Mouse (Mus musculus) retina, embryonic 14.5 days (tissue): ENCODE measurements at regions not wholly inside any gene's neighbourhood (a gene's known extent, or its start where the extent isn't known, plus 50 kb on each side); places are given as distances from the start of the nearest gene placed in this dataset.

Experiments used
- DNase-seq: peaks from one replicate; pipeline ENCODE4 v3.0.0-alpha.2; 2015; ENCODE audit warnings: low spot score

DNA sequence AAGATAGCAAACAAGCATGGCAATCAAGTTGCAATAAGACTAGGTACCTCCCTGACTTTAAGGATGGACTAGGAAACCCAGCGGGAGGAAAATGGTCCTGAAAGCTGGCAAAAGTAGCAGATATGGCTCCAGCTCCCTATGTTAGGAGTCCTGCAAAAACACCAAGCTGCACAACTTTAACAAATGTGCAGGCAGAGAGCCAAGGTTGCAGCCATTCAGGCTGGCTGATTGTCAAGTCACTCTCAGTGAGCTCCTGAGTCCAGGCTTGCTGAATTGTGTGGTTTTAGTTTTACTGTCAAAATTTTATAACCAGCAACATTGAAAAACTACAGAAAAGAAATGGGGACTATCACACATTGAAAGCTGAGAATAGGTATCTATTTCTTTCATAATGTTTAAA is 1122.8 kb upstream of the Slc10a2 start:
- DNase-seq: no peak

- DNase-seq: no peak
Observed at GRCm38 (mm10) chr8:6225194-6225593, 1120.0 kb upstream of the Slc10a2 start.

DNA sequence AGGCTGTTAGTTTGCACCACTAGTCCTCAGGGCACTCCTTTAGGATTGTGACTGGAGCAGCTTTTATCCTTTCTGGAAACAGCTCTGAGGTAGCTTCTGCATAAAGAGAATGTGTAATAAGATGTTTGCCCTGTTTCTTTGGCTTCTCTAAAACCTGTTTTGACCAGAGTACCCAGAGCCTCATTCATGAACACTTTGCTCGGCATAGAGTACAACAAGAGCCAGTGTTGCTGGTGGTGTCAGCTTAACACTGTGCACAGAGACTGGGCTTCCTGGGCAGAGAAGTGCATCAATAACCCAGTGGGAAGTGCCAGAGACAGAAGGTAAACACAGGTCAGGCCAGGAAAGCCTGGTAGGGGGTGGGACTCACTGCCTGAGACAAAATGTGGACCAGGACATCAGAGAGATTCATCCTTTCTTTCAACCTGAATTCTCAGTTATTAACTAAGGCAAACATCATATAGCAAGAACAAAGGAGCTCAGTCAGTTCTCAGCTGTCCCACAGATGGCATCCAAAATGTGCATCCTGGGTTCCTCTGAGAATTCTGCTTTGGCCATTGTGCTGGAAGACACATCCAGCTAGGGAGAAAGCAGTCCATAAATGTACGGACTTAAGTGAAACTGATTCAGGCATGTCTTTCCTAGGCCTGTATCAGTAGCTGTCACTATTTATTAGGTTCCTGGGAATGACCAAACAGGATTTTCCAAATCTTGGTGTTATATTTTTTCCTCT is 1102.6 kb upstream of the Slc10a2 start:
- peak; percentile 42 for DNase-seq

DNA sequence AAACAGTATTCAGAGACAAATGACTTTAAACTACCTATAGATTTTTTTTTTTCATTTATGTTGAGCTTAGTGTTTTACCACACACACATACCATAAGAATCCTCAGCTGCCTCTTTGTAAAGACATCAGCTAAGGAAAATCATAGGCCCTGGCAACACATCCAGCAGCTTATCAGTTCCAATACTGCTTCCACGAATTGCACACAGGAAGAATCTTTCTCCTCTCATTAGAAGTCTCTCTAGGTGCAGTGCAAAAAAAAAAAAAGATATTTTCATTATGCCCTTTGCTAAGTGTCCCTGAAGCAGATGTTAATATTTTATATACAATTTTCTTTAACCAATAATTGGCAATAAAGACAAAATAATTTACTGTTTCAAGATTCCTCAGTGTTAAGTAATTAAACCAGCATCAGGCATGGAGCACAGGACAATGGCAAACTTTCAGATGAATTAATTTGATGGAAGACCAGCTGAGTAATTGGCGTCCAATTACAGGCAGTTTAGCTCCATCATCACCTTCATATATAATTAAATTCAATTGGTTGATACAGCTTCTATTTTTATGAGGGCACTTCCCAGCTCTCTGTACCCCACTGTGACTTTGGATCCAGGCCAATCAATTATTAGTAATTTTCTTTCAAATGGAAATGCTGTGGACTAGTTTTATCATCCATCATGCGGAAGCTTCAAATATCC is 1099.0 kb upstream of the Slc10a2 start:
- peak; percentile 84 for DNase-seq

DNA sequence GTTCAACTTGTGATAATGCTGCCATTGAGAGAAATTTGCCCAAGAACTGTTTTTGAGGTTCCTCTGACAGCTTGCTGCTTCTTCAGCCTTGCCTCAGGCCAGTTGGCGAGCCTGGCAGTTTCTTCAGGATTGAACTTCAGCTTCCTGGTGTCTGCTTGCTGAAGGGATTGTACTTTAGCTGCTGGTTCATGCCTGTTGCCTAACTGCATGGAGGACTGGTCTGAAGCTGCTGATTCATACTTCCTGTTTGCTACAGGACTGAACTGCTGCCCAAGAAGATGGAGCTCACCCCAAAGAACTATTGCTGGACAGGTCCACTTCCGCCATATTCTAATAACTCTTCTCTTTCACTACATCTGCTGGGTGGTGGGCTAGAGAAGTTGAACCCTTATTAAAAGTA is 1086.3 kb upstream of the Slc10a2 start:
- no peak for DNase-seq

- peak; percentile 55 for DNase-seq
Observed at GRCm38 (mm10) chr8:6188422-6188821, 1083.3 kb upstream of the Slc10a2 start.

DNA sequence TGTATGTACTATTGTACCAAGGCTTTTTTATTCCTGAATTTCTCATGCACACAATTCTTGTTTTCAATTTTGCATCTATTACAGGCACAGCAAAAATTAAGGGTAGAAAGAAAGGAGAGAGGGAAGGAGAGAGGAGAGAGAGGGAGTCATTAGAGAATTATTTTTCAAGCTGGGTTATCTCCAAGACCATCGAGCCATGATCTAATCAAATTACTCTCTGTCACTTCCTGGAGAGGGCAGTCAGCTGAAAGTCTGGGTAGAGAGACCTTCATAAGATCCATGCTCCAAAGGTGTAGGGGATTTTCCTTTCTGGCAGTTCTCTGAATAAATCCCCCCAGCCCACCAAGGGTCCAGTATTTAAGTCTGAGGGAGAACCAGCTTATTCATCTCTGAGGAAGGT is 1081.4 kb upstream of the Slc10a2 start:
- peak; percentile 64 for DNase-seq

- no peak for DNase-seq
Observed at GRCm38 (mm10) chr8:6179602-6180001, 1074.5 kb upstream of the Slc10a2 start.

DNA sequence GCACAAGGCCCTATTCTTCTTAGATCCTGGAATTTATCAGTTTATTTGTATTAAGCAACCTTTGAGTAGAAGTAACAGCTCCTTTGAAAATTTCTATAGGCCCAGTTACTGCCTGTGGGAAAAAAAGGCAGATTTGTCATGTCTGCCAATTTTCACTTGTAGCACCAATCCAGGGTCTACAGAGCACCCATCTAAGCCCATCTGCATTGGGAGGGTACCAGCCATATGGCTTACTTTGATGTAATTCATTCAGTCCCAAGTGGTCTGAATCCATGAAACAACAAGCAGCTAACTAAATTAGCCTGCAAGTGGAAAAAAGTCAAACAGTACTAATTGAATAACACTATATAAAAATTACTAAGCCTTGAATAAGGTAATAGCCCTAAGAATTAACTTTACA is 1061.3 kb upstream of the Slc10a2 start:
- DNase-seq: no peak

GRCm38 (mm10) chr8:6165230-6165629 is 1060.1 kb upstream of the Slc10a2 start:
- DNase-seq: no peak

- DNase-seq: no peak
Observed at GRCm38 (mm10) chr8:6164758-6165157, 1059.6 kb upstream of the Slc10a2 start.

- DNase-seq: no peak
Observed at GRCm38 (mm10) chr8:6144588-6144987, 1039.4 kb upstream of the Slc10a2 start.

DNA sequence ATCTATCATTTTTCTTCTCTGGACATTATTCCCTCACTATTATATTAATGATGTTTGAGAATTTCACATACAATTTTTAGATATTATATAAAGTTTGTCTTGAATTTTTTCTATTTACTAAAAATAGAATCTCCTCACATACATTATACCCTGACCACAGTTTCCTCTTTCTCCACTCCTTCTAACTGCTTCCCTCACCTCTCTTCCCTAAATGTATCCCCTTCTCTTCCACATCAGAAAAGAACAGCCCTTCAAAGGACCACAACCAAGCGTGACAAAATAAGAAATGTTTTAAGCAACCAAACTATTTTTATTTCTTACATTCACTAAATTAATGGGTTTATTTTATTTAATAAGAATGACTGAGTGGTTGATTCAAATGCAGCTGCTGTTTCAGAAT is 1034.9 kb upstream of the Slc10a2 start:
- DNase-seq: no peak

DNA sequence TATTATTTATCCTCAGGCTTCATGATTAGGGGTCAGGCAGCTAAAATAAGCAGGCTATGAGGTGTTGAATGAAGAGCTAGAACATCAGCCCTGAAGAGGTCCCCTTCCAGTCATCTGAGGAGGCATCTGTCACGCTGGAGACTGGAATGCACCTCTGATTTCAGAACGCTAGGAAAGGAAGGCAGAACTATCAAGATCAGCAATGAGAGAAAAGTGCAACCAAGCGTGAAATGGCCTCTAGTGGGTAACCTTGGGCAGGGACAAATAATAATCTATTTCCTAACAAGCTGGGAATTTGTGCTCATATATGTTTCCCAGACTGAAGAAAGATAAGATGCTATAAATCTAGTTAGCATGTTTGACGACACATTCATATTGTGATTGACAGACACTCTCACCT is 1034.0 kb upstream of the Slc10a2 start:
- peak; percentile 78 for DNase-seq

GRCm38 (mm10) chr8:6132243-6132751 is 1027.1 kb upstream of the Slc10a2 start:
- peak; percentile 94 for DNase-seq

- DNase-seq: no peak
Observed at GRCm38 (mm10) chr8:6125265-6125664, 1020.1 kb upstream of the Slc10a2 start.

- DNase-seq: peak; percentile 87
Observed at GRCm38 (mm10) chr8:6119506-6119905, 1014.4 kb upstream of the Slc10a2 start.

GRCm38 (mm10) chr8:6111351-6111750 is 1006.2 kb upstream of the Slc10a2 start:
- DNase-seq: no peak

DNA sequence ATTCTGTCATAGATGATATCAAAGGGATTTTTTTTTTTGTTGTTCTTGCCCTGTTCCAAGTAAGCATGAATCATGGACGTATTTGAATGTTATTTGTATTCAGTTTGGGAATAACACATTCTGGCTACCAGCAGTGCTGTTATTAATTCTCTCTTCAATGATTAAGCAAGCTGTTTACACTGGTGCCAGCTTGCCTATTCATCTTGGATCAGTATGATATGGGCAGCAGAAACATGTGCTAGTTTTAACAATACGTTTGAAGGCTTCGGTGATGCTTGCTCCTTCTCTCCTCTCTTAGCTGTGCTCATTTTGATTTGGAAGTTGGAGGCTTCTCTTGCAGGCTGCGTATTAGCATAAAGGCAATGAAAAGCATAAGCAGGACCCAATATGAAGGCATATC is 984.9 kb upstream of the Slc10a2 start:
- no peak for DNase-seq

GRCm38 (mm10) chr8:6043939-6044577 is 938.9 kb upstream of the Slc10a2 start:
- DNase-seq: peak; percentile 81

DNA sequence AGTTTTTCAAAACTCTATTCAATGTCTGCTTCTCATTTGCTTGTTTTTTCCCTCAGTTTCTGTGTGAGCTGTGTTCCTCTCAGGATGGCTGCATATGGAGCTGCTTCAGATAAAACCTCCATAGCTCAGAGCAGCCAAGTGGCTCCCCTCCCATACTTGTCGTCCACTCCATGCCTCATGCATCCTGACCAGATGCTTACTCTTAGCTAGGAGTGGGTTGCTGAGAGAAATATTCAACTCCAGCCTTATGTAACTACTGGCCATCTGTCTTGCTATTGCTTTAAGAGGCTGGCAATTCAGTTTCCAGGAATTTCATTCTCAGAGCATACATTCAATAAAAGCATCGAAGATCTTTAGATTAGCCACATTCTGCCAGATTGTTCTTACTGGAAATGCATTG is 907.1 kb upstream of the Slc10a2 start:
- DNase-seq: no peak

DNA sequence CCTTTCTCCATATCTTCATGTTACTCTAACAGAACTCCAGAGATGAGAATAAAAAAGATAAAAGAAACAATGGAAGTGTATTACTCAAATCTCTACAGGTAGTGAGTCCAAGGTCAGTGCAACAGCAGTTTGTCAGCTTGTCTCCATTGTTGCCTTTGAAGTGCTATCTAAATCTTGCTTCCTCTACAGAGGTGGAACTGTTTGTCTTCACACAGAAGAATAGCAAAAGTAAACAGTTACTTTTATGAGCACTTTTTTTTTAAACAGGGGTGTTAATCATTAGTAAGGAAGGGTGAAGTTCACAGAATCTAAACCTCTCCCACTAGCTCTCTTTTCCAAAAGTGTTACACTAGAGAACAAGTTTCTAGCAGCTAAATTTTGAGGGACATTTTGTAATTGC is 906.0 kb upstream of the Slc10a2 start:
- no peak for DNase-seq

GRCm38 (mm10) chr8:6010712-6011111 is 905.6 kb upstream of the Slc10a2 start:
- no peak for DNase-seq
